ENCODE assay signal across 19 mouse cellular contexts in genomic region chr1:165604203-165604602, GRCm38 (mm10). TPM values are rescaled to one million over a fixed set of nuclear protein-coding genes. Genes with fewer than 3 reads are reported as not detected.
DNase-seq lines count a peak whose midpoint lies in the region; ATAC-seq and TF ChIP-seq lines count a peak whose summit lies in the region.
"Had no signal": no experiment of that assay in that cellular context is flagged by ENCODE, and none has a peak within 500 bp of the region (broad histone marks: within the 10 kb centered on the region; RNA-seq: fewer than 3 reads in every experiment).

No protein-coding gene starts in this region.

- H3K9ac ChIP-seq in heart, embryonic 16.5 days (ENCODE audit: low read length) = no peak overlapping the region
- H3K9ac ChIP-seq in heart, adult 2 months (ENCODE audit: low read depth, low read length) = no peak overlapping the region
- H3K9ac ChIP-seq: embryonic facial prominence, embryonic 12.5 days; forebrain, embryonic 12.5 days; hindbrain, embryonic 15.5 days had no signal

- peaks cover 8% of the 10 kb centered on the region for H3K4me1 ChIP-seq in heart, embryonic 16.5 days (ENCODE audit: control insufficient read depth, insufficient read depth, low read length)
- H3K4me1 ChIP-seq in heart, adult 2 months (ENCODE audit: control insufficient read depth, insufficient read depth, low read length) = no peaks in the 10 kb centered on the region; the same call in 1 of the 2 replicates
- H3K4me1 ChIP-seq: forebrain, embryonic 12.5 days had no signal

- peaks cover 22% of the 10 kb centered on the region for H3K36me3 ChIP-seq in heart, embryonic 16.5 days (ENCODE audit: control insufficient read depth, insufficient read depth)
- no peaks in the 10 kb centered on the region for H3K36me3 ChIP-seq in heart, adult 2 months (ENCODE audit: control insufficient read depth, insufficient read depth, low read length)
- no peaks in the 10 kb centered on the region for H3K36me3 ChIP-seq in macrophage (ENCODE audit: inconsistent target)

- intact Hi-C loops in heart, adult 2 months (cut with DNase I) = loop anchor here (2.0 kb wide), 1 partner anchor 15 kb away; no protein-coding TSS in a partner anchor

- H3K27ac ChIP-seq in heart, embryonic 16.5 days (ENCODE audit: low read length) = 0 out of 2 replicates have a peak overlapping the region, but pooled peaks have one; percentile 3
- H3K27ac ChIP-seq in heart, adult 2 months = no peak overlapping the region
- peak overlapping the region; percentile 25 for H3K27ac ChIP-seq in macrophage
- H3K27ac ChIP-seq: embryonic facial prominence, embryonic 12.5 days; forebrain, embryonic 12.5 days; hindbrain, embryonic 15.5 days had no signal

- H3K4me2 ChIP-seq in heart, embryonic 16.5 days (ENCODE audit: low read depth, low read length) = no peak overlapping the region
- H3K4me2 ChIP-seq: embryonic facial prominence, embryonic 12.5 days; forebrain, embryonic 12.5 days; hindbrain, embryonic 15.5 days had no signal

- 51% methylated on average over 8 of the region's 8 CpGs for WGBS in heart, embryonic 16.5 days
- WGBS in heart, adult 2 months = 67% methylated on average over 8 of the region's 8 CpGs
- 14% methylated on average over 8 of the region's 8 CpGs for WGBS in macrophage (ENCODE audit: missing documents)

- no peak for DNase-seq in heart, adult 2 months
- no peak for DNase-seq in cerebellum, adult 8-10 months
- no peak for DNase-seq in spleen, postnatal 10 days (ENCODE audit: low spot score in 2 of 2)
- DNase-seq in layer of hippocampus, postnatal 36 days = no peak
- DNase-seq: adrenal gland, adult 2 months; adrenal gland, postnatal 25 days; cerebellum, adult 2 months; cerebellum, postnatal 14 days; gastrocnemius, postnatal 36 days; heart, postnatal 4 days; kidney, adult 8-10 months had no signal

- TF ChIP-seq EP300 in heart, adult 2 months (IDR thresholded peaks at IDR 0.05; ENCODE audit: insufficient read depth, low read depth, low read length) = no peak

- no peaks in the 10 kb centered on the region for H3K79me2 ChIP-seq in heart, adult 2 months (replicated peaks; ENCODE audit: control insufficient read depth, insufficient read depth, low read length)
- no peaks in the 10 kb centered on the region for H3K79me2 ChIP-seq in macrophage (ENCODE audit: inconsistent target)

- no peak for TF ChIP-seq CTCF in heart, adult 2 months (IDR thresholded peaks at IDR 0.05)

- H3K27me3 ChIP-seq in heart, embryonic 16.5 days (ENCODE audit: control insufficient read depth, insufficient read depth, low read length) = no peaks in the 10 kb centered on the region
- H3K27me3 ChIP-seq in heart, adult 2 months (ENCODE audit: control insufficient read depth, insufficient read depth, low read length) = no peaks in the 10 kb centered on the region
- H3K27me3 ChIP-seq: embryonic facial prominence, embryonic 12.5 days; forebrain, embryonic 12.5 days; hindbrain, embryonic 15.5 days had no signal

- ATAC-seq in heart, embryonic 16.5 days (replicated peaks; ENCODE audit: extremely low read depth, insufficient read depth, low FRiP score) = no peak
- ATAC-seq in erythroblast, adult 5-6 weeks (replicated peaks; ENCODE audit: low FRiP score, poor library complexity, severe bottlenecking) = 0 out of 2 replicates have a peak, but pooled peaks have one; percentile 38
- ATAC-seq: forebrain, embryonic 16.5 days; intestine, embryonic 16.5 days had no signal

- no peak for TF ChIP-seq POLR2A in heart, adult 2 months (IDR thresholded peaks at IDR 0.05; ENCODE audit: insufficient read depth, low read depth, low read length)

- H3K9me3 ChIP-seq in heart, embryonic 16.5 days (replicated peaks; ENCODE audit: control insufficient read depth, low read length) = no peaks in the 10 kb centered on the region
- H3K9me3 ChIP-seq: embryonic facial prominence, embryonic 12.5 days; forebrain, embryonic 12.5 days; hindbrain, embryonic 15.5 days had no signal

- H3K4me3 ChIP-seq in heart, embryonic 16.5 days (ENCODE audit: low read length) = no peak overlapping the region
- H3K4me3 ChIP-seq in heart, adult 2 months = no peak overlapping the region
- H3K4me3 ChIP-seq in macrophage (ENCODE audit: inconsistent target) = no peak overlapping the region
- H3K4me3 ChIP-seq: embryonic facial prominence, embryonic 12.5 days; forebrain, embryonic 12.5 days; hindbrain, embryonic 15.5 days had no signal

RNA-seq across cellular contexts. Expression of gene Mpzl1, which starts 30.1 kb away (rescaled TPM):
- polyA plus RNA-seq in heart, embryonic 16.5 days (2015; fragmentation: Nextera tagmentation; extraction: Ambion mirVana) = 95.3 and 104 TPM in 2 replicates
- 10 to 100 TPM; 15.1 to 19.7 TPM for total RNA-seq in heart, adult 2 months (2021)
- 18.3 and 25.6 TPM in 2 replicates for polyA plus RNA-seq in heart, adult 2 months (2012; rRNA removed)
- 0.19 and 7.5 TPM in 2 replicates for total RNA-seq in erythroblast, adult 5-6 weeks (2015; ENCODE audit: low replicate concordance)
- 0.51 and 2.0 TPM in 2 replicates for total RNA-seq in erythroblast, adult 5-6 weeks (2017; ENCODE audit: low replicate concordance)
- total RNA-seq in macrophage (2018; cell fraction: chromatin; rRNA removed) = 10 to 100 TPM in 3 of 26 experiments, 1 to 10 TPM in 23; 1.9 to 16.5 (median 4.4) TPM
- 1 to 10 TPM; 1.4 to 8.4 (median 4.3) TPM for total RNA-seq in macrophage (2018; cell fraction: cytosol; rRNA removed)
- 10 to 100 TPM in 5 of 26 experiments, 1 to 10 TPM in 21; 1.9 to 15.8 (median 5.7) TPM for total RNA-seq in macrophage (2018; cell fraction: nucleus; rRNA removed)
- polyA plus RNA-seq in macrophage (2018) = 7.1 to 11.1 TPM (median 9.0 TPM) in 3 replicates
- 10 to 100 TPM; 35.7 to 39.6 TPM for total RNA-seq in layer of hippocampus, postnatal 36 days (2021)
